Mouse (Mus musculus): ENCODE results near the gene Cactin. TPM values are rescaled to one million over a fixed set of nuclear protein-coding genes. Genes with fewer than 3 reads are reported as not detected.

The Cactin gene
- polyA plus RNA-seq, 1 experiment from 2014 or later, result 26.7 TPM

DNA sequence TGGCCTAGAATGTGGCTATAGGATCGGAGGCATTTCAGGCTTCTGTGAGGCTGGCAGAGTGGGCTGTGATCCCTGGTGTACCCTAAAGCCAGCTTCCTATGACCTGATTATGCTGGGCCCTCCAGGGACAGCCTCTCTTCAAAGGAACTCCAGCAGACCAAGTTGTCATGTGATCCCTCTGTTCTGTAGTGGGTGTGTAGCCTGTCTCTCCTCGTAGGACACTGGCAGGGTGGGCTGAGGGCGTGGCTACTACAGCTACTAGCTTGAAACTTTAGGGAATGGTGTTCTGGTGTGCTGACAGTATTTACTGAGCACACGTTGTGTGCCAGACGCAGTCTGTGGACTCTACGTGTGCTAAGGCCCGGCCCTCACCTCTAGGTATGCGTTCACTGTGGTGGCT lies 39.8 kb downstream of the Cactin start:
- H3K9me3 ChIP-seq (replicated peaks; ENCODE audit: control insufficient read depth, low read length), result no peaks in the 10 kb centered on the region
- H3K4me2 ChIP-seq (ENCODE audit: low read depth, low read length), result 0 out of 2 replicates have a peak overlapping the region, but pooled peaks have one; percentile 8
- no peak overlapping the region for H3K4me3 ChIP-seq (replicated peaks; ENCODE audit: low read length)
- no peak overlapping the region for H3K9ac ChIP-seq (ENCODE audit: low read length)
- peaks cover 65% of the 10 kb centered on the region for H3K4me1 ChIP-seq (ENCODE audit: control insufficient read depth, insufficient read depth, low read length)
- 0 out of 2 replicates have a peak, but pooled peaks cover 2% of the 10 kb centered on the region for H3K36me3 ChIP-seq (ENCODE audit: control insufficient read depth, insufficient read depth, low read length)
- H3K27ac ChIP-seq (ENCODE audit: low read length), result no peak overlapping the region; the same call in 1 of the 2 replicates
- H3K27me3 ChIP-seq (ENCODE audit: control insufficient read depth, insufficient read depth, low read length), result peaks cover 10% of the 10 kb centered on the region; the same call in 1 of the 2 replicates
- no peak for ATAC-seq (ENCODE audit: insufficient read depth, low FRiP score)
- 54% methylated on average over 8 of the region's 8 CpGs for WGBS

- Histone ChIP-seq H3K4me2 (ENCODE audit: low read depth, low read length) (peak overlapping the region; percentile 61), H3K36me3 (ENCODE audit: control insufficient read depth, insufficient read depth, low read length) (peaks cover 9% of the 10 kb centered on the region), H3K27me3 (ENCODE audit: control insufficient read depth, insufficient read depth, low read length) (peaks cover 10% of the 10 kb centered on the region; the same call in 1 of the 2 replicates), H3K4me1 (ENCODE audit: control insufficient read depth, insufficient read depth, low read length) (peaks cover 63% of the 10 kb centered on the region), H3K4me3 (replicated peaks; ENCODE audit: low read length) (no peak overlapping the region), H3K9me3 (replicated peaks; ENCODE audit: control insufficient read depth, low read length) (no peaks in the 10 kb centered on the region), H3K27ac (ENCODE audit: low read length) (peak overlapping the region; percentile 67), H3K9ac (ENCODE audit: low read length) (0 out of 2 replicates have a peak overlapping the region, but pooled peaks have one; percentile 22)
- WGBS, result 57% methylated on average over 12 of the region's 12 CpGs
- peak; percentile 10; the same call in 1 of the 2 replicates for ATAC-seq (ENCODE audit: insufficient read depth, low FRiP score)
Observed at GRCm38 (mm10) chr10:81362336-81362949, 41.5 kb downstream of the Cactin start.

GRCm38 (mm10) chr10:81363436-81364346 lies 42.8 kb downstream of the Cactin start:
- Histone ChIP-seq H3K4me3 (replicated peaks; ENCODE audit: low read length) (peak overlapping the region; percentile 37), H3K4me1 (ENCODE audit: control insufficient read depth, insufficient read depth, low read length) (peaks cover 54% of the 10 kb centered on the region), H3K27me3 (ENCODE audit: control insufficient read depth, insufficient read depth, low read length) (peaks cover 10% of the 10 kb centered on the region; the same call in 1 of the 2 replicates), H3K27ac (ENCODE audit: low read length) (peak overlapping the region; percentile 67), H3K9me3 (replicated peaks; ENCODE audit: control insufficient read depth, low read length) (no peaks in the 10 kb centered on the region), H3K36me3 (ENCODE audit: control insufficient read depth, insufficient read depth, low read length) (peaks cover 21% of the 10 kb centered on the region), H3K9ac (ENCODE audit: low read length) (peak overlapping the region; percentile 65), H3K4me2 (ENCODE audit: low read depth, low read length) (peak overlapping the region; percentile 61)
- WGBS, result 14% methylated on average over 54 of the region's 54 CpGs
- ATAC-seq (ENCODE audit: insufficient read depth, low FRiP score), result no peak

DNA sequence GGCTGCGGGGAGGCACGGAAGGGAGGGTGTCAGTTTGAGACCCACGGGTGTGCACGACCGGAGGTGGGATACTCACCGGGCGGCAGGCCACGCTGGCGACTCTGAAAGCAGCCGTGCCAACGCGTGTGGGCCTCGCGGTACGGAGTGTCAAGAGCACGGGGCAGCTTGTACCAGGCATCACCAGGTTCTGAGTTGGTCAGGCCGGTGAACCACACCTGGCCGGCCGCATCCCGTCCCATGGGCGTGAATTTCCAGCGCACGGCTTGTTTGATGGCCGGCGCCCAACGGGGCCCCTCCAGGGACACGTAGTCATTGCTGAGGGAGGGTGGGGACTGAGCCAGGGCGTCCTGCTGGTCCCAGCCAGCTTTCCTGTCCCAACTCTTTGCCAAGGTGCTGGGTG lies 43.8 kb downstream of the Cactin start:
- Histone ChIP-seq H3K4me2 (ENCODE audit: low read depth, low read length) (peak overlapping the region; percentile 61), H3K9ac (ENCODE audit: low read length) (peak overlapping the region; percentile 65), H3K9me3 (replicated peaks; ENCODE audit: control insufficient read depth, low read length) (no peaks in the 10 kb centered on the region), H3K27ac (ENCODE audit: low read length) (0 out of 2 replicates have a peak overlapping the region, but pooled peaks have one; percentile 31), H3K36me3 (ENCODE audit: control insufficient read depth, insufficient read depth, low read length) (peaks cover 27% of the 10 kb centered on the region), H3K27me3 (ENCODE audit: control insufficient read depth, insufficient read depth, low read length) (peaks cover 10% of the 10 kb centered on the region; the same call in 1 of the 2 replicates), H3K4me1 (ENCODE audit: control insufficient read depth, insufficient read depth, low read length) (peaks cover 52% of the 10 kb centered on the region), H3K4me3 (replicated peaks; ENCODE audit: low read length) (peak overlapping the region; percentile 37)
- peak; percentile 4; the same call in 1 of the 2 replicates for ATAC-seq (ENCODE audit: insufficient read depth, low FRiP score)
- 15% methylated on average over 28 of the region's 28 CpGs for WGBS

DNA sequence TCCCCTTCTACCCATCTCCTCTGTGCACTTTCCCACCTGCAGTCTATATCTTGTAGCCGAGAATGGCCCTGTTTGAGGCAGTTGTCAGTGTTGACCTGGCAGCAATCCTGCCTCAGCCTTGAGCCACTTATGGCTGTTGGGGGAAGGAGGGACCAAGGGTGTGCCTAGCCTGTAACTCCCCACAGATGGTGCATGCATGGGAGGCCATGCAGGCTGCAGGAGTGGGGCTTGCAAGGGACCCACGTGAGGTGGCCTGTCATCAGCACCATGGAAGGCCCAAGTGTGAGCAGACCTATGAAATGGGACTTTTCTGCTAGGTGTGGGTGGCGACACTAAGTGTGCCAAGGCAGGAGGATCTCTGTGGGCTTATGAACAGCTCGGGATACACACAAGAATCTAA lies 44.2 kb downstream of the Cactin start:
- H3K9me3 ChIP-seq (replicated peaks; ENCODE audit: control insufficient read depth, low read length), result no peaks in the 10 kb centered on the region
- peaks cover 27% of the 10 kb centered on the region for H3K36me3 ChIP-seq (ENCODE audit: control insufficient read depth, insufficient read depth, low read length)
- no peak overlapping the region for H3K4me2 ChIP-seq (ENCODE audit: low read depth, low read length)

GRCm38 (mm10) chr10:81365672-81366476 lies 45.0 kb downstream of the Cactin start, which contains the start of gene 4930404N11Rik:
4930404N11Rik (minus strand) TSS chr10:81365816.
- Histone ChIP-seq H3K4me3 (replicated peaks; ENCODE audit: low read length) (peak within 1 kb of the TSS; percentile 37), H3K27ac (ENCODE audit: low read length) (peak within 1 kb of the TSS; percentile 31), H3K4me1 (ENCODE audit: control insufficient read depth, insufficient read depth, low read length) (peaks cover 48% of the 10 kb centered on the region), H3K36me3 (ENCODE audit: control insufficient read depth, insufficient read depth, low read length) (peaks cover 35% of the 10 kb centered on the region), H3K9ac (ENCODE audit: low read length) (peak within 1 kb of the TSS; percentile 65), H3K9me3 (replicated peaks; ENCODE audit: control insufficient read depth, low read length) (no peaks in the 10 kb centered on the region), H3K4me2 (ENCODE audit: low read depth, low read length) (peak within 1 kb of the TSS; percentile 61), H3K27me3 (ENCODE audit: control insufficient read depth, insufficient read depth, low read length) (peaks cover 10% of the 10 kb centered on the region; the same call in 1 of the 2 replicates)
- peak; percentile 15; the same call in 1 of the 2 replicates for ATAC-seq (ENCODE audit: insufficient read depth, low FRiP score)
- 32% methylated on average over 12 of the region's 12 CpGs for WGBS

More for the DNA sequence above, 44.2 kb downstream of the Cactin start:
- WGBS, result 43% methylated on average over 4 of the region's 4 CpGs
- Histone ChIP-seq H3K27ac (ENCODE audit: low read length) (peak overlapping the region; percentile 31; the same call in 1 of the 2 replicates), H3K27me3 (ENCODE audit: control insufficient read depth, insufficient read depth, low read length) (peaks cover 10% of the 10 kb centered on the region; the same call in 1 of the 2 replicates), H3K4me3 (replicated peaks; ENCODE audit: low read length) (no peak overlapping the region), H3K4me1 (ENCODE audit: control insufficient read depth, insufficient read depth, low read length) (peaks cover 52% of the 10 kb centered on the region), H3K9ac (ENCODE audit: low read length) (no peak overlapping the region)
- no peak for ATAC-seq (ENCODE audit: insufficient read depth, low FRiP score)

GRCm38 (mm10) chr10:81366477-81367206 lies 45.7 kb downstream of the Cactin start:
- Histone ChIP-seq H3K4me3 (replicated peaks; ENCODE audit: low read length) (no peak overlapping the region), H3K27me3 (ENCODE audit: control insufficient read depth, insufficient read depth, low read length) (peaks cover 10% of the 10 kb centered on the region; the same call in 1 of the 2 replicates), H3K36me3 (ENCODE audit: control insufficient read depth, insufficient read depth, low read length) (peaks cover 40% of the 10 kb centered on the region), H3K4me1 (ENCODE audit: control insufficient read depth, insufficient read depth, low read length) (peaks cover 41% of the 10 kb centered on the region), H3K27ac (ENCODE audit: low read length) (peak overlapping the region; percentile 31), H3K9me3 (replicated peaks; ENCODE audit: control insufficient read depth, low read length) (no peaks in the 10 kb centered on the region), H3K4me2 (ENCODE audit: low read depth, low read length) (no peak overlapping the region), H3K9ac (ENCODE audit: low read length) (no peak overlapping the region)
- ATAC-seq (ENCODE audit: insufficient read depth, low FRiP score), result no peak
- 73% methylated on average over 6 of the region's 6 CpGs for whole genome bisulfite sequencing

DNA sequence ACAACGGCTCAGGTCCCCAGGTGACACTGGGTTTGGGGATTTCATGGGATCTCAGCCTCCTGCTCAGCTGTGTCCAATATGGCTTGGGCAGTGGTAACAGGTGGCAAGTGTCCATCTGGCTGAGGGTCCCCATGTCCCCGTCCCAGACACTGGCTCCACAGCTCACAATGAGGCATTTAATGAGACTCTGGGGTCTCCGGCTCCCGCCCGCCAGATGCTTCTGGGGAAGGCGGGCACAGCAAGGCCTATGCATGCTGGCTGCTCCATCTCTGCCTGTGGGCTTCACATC lies 46.2 kb downstream of the Cactin start:
- H3K9ac ChIP-seq (ENCODE audit: low read length), result no peak overlapping the region
- peaks cover 36% of the 10 kb centered on the region for H3K4me1 ChIP-seq (ENCODE audit: control insufficient read depth, insufficient read depth, low read length)
- no peaks in the 10 kb centered on the region for H3K9me3 ChIP-seq (replicated peaks; ENCODE audit: control insufficient read depth, low read length)
- peaks cover 42% of the 10 kb centered on the region for H3K36me3 ChIP-seq (ENCODE audit: control insufficient read depth, insufficient read depth, low read length)
- ATAC-seq (ENCODE audit: insufficient read depth, low FRiP score), result no peak
- H3K4me2 ChIP-seq (ENCODE audit: low read depth, low read length), result no peak overlapping the region
- no peak overlapping the region for H3K4me3 ChIP-seq (replicated peaks; ENCODE audit: low read length)
- H3K27ac ChIP-seq (ENCODE audit: low read length), result no peak overlapping the region
- WGBS, result 92% methylated on average over 6 of the region's 6 CpGs
- peaks cover 10% of the 10 kb centered on the region; the same call in 1 of the 2 replicates for H3K27me3 ChIP-seq (ENCODE audit: control insufficient read depth, insufficient read depth, low read length)

Measured in stomach, embryonic 16.5 days (tissue).